Mouse (Mus musculus) forebrain, embryonic 13.5 days (tissue): Measurements from ENCODE around the gene Mindy1. TPM values are rescaled to one million over a fixed set of nuclear protein-coding genes. Genes with fewer than 3 reads are reported as not detected.

Experiments
- ATAC-seq: fragments of 200-750 bp; cut with Nextera tagmentation; 2 replicates; pipeline ENCODE4 v1.8.0; 2017
- H3K27ac ChIP-seq: fragments of 300-500 bp; sonication (generic); 2 replicates; pipeline ENCODE4 v1.5.1; 2015; ENCODE audit warnings: inconsistent platforms, mild to moderate bottlenecking, moderate library complexity
- H3K27me3 ChIP-seq: fragments of 300-500 bp; sonication (generic); 2 replicates; pipeline ENCODE4 v1.6.1; 2015; ENCODE audit warnings: mild to moderate bottlenecking, inconsistent platforms
- H3K36me3 ChIP-seq: fragments of 300-500 bp; sonication (generic); 2 replicates; pipeline ENCODE4 v1.6.1; 2015; ENCODE audit warnings: mild to moderate bottlenecking, inconsistent platforms; ENCODE audit not compliant: poor library complexity, severe bottlenecking
- H3K4me1 ChIP-seq: fragments of 300-500 bp; sonication (generic); 2 replicates; pipeline ENCODE4 v1.6.1; 2015; ENCODE audit warnings: inconsistent platforms
- H3K4me2 ChIP-seq: fragments of 300-500 bp; sonication (generic); 2 replicates; pipeline ENCODE4 v1.6.1; 2015; ENCODE audit warnings: inconsistent platforms, mild to moderate bottlenecking, moderate library complexity
- H3K4me3 ChIP-seq: fragments of 300-500 bp; sonication (generic); 2 replicates; pipeline ENCODE4 v1.5.1; 2015; ENCODE audit warnings: mild to moderate bottlenecking, inconsistent platforms
- H3K9ac ChIP-seq: fragments of 300-500 bp; sonication (generic); 2 replicates; pipeline ENCODE4 v1.6.1; 2015; ENCODE audit warnings: mild to moderate bottlenecking, inconsistent platforms
- H3K9me3 ChIP-seq: fragments of 300-500 bp; sonication (generic); replicated peaks from 2 replicates; pipeline ENCODE4 v1.6.1; 2016; ENCODE audit warnings: inconsistent platforms
- WGBS: fragments of 180-500 bp; shearing (Covaris S2); methylation state at CpG from one replicate; pipeline ENCODE4 v1.1.7; 2015; 5-methylcytosine and 5-hydroxymethylcytosine counted together
- polyA plus RNA-seq: library from polyadenylated mRNA; unstranded; fragments of >200 nt; fragmentation: Nextera tagmentation; extraction: Ambion mirVana; gene quantifications from 2 replicates; pipeline ENCODE4 v1.2.1, GENCODE M21; 2015

The Mindy1 gene
- polyA plus RNA-seq, 1 experiment from 2014 or later, result 39.6 TPM

DNA sequence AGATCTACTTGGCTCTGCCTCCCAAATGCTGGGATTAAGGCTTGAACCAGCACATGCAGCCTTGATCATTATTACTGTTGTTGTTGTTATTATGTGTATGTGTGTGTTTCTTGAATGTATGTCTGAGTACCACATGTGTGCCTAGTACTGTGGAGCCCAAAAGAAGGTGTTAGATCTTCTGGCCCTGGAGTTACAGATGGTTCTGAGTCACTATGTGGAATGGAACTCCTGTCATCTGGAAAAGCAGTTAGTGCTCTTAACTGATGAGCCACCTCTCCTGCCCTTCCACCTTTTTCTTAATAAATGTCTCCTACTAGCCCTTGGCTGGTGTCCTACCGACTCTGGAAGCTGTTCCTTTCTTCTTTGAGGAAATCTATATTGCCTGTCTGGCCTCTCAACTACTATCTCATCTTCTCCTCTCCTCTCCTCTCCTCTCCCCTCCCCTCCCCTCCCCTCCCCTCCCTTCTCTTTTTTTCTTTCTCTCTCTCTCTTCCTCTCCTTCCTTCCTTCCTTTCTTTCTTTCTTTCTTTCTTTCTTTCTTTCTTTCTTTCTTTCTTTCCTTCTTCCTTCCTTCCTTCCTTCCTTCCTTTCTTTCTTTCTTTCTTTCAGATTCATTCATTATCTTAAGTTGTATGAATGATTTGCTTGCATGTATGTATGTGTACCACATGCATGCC, 33.3 kb upstream of the Mindy1 start:
- no peak overlapping the region for H3K4me3 ChIP-seq
- WGBS, result 86% methylated on average over 1 of the region's 1 CpGs
- H3K36me3 ChIP-seq, result peaks cover 12% of the 10 kb centered on the region
- H3K4me2 ChIP-seq, result no peak overlapping the region
- no peak for ATAC-seq
- H3K9ac ChIP-seq, result no peak overlapping the region
- no peaks in the 10 kb centered on the region for H3K27me3 ChIP-seq
- no peaks in the 10 kb centered on the region for H3K4me1 ChIP-seq
- no peak overlapping the region for H3K27ac ChIP-seq
- H3K9me3 ChIP-seq, result no peaks in the 10 kb centered on the region

DNA sequence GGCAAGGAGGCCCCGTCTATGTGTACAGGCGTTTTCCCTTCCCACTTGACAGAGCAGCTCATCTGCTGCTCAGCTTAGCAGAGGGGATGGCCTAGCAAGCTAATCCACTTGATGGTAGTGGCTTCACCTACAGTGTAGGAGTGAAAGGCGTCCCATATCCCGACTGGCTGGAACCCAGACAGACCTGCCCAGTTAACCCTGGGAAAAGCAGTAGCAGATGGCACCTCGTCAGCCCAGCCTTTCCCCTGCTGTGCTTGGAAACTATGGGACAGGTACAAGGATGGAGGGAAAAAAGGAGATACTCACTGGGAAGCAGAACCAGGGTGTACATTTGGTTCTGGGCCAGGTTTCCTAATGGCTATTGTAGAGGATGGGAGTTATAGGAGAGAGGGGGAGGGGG, 30.8 kb upstream of the Mindy1 start:
- Histone ChIP-seq H3K4me1 (no peaks in the 10 kb centered on the region), H3K27ac (no peak overlapping the region), H3K4me3 (no peak overlapping the region), H3K9me3 (no peaks in the 10 kb centered on the region), H3K36me3 (peaks cover 29% of the 10 kb centered on the region), H3K27me3 (no peaks in the 10 kb centered on the region), H3K4me2 (no peak overlapping the region), H3K9ac (no peak overlapping the region)
- WGBS, result 86% methylated on average over 5 of the region's 5 CpGs
- ATAC-seq, result no peak

DNA sequence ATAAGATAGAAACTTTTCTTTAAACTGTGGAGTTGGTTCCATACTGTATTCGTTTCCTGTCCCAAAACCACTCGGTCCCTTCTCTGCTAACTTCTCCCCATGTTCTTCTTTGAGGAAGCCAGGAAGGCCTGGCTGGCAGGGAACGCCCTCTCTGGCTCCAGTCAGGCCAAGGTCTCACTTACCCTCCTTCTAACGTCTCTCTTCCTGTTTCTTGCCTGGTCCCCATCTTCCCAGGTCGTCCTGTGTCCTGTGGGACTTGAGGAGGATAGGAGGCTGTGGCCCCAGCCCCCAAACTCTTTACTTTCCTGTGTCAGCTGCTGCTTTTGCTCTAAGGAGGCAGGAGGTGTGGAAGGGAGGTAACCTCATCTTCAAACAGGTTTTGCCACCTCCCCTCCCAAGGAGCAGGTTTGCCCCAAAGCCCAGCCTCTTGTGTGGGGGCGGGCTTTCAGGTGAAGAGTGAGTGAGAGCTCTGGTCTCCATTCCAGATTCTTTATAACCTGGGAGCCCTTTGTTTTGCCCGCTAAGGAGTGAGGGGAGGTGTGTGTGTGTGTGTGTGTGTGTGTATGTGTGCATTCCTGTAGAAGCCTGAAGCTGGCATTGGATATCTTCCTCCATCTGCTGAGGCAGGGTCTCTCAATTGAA, 30.2 kb upstream of the Mindy1 start, which contains the start of gene Bnipl:
Bnipl (minus strand) TSS at position 411 of the 642 bp plus-strand sequence.
- Histone ChIP-seq H3K9me3 (no peaks in the 10 kb centered on the region), H3K27me3 (no peaks in the 10 kb centered on the region), H3K9ac (no peak within 1 kb of the TSS; the same call in 1 of the 2 replicates), H3K36me3 (peaks cover 31% of the 10 kb centered on the region), H3K4me1 (no peaks in the 10 kb centered on the region), H3K4me3 (no peak within 1 kb of the TSS), H3K27ac (no peak within 1 kb of the TSS), H3K4me2 (no peak within 1 kb of the TSS)
- ATAC-seq, result no peak
- WGBS, result 66% methylated on average over 7 of the region's 7 CpGs

DNA sequence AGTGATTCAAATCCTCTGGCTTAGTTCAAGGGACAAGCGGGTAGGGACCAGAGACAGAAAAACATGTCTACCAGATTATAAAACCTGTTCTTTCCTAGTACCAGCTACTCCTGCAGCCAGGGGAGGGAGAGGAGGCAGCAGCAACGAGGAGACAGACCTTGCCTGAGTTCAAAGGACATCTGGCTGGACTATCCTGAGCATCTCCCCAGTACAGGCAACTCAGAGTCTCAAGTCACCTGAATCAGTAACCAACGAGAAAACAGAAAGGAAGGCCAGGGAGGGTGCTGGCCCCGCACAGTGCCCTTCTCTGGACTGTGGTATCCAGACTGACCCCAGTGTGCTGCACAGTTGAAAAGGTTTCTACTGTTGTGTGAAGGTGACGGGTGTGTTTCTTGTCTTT, 24.2 kb upstream of the Mindy1 start:
- no peak overlapping the region for H3K4me3 ChIP-seq
- H3K27me3 ChIP-seq, result no peaks in the 10 kb centered on the region
- no peak overlapping the region for H3K27ac ChIP-seq
- H3K9me3 ChIP-seq, result no peaks in the 10 kb centered on the region
- H3K9ac ChIP-seq, result no peak overlapping the region
- 86% methylated on average over 5 of the region's 5 CpGs for WGBS
- no peak overlapping the region for H3K4me2 ChIP-seq
- no peaks in the 10 kb centered on the region for H3K4me1 ChIP-seq
- ATAC-seq, result no peak
- H3K36me3 ChIP-seq, result peaks cover 89% of the 10 kb centered on the region

DNA sequence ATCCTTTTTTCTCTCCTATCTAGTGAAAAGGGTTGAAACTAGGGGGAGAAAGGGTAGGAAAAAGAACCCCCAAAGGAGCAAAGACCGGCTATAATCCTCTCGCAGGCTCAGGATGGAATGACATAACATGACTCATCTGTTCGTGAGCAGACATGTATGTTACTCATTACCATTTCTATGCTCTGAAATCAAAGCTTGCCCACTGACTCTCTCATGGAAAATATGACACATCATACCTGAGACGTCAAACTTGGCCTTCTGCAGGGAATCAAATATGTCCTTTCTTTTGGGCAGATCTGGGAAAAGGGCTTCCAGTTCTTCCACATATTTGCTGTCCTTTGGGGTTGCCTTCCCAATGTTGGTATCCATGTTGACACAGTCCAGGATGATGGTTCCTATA, 19.2 kb upstream of the Mindy1 start:
- Histone ChIP-seq H3K4me1 (no peaks in the 10 kb centered on the region), H3K4me2 (no peak overlapping the region), H3K4me3 (no peak overlapping the region), H3K27me3 (no peaks in the 10 kb centered on the region), H3K36me3 (peaks cover 84% of the 10 kb centered on the region), H3K27ac (no peak overlapping the region), H3K9ac (no peak overlapping the region), H3K9me3 (no peaks in the 10 kb centered on the region)
- whole genome bisulfite sequencing, result 94% methylated on average over 4 of the region's 4 CpGs
- no peak for ATAC-seq

DNA sequence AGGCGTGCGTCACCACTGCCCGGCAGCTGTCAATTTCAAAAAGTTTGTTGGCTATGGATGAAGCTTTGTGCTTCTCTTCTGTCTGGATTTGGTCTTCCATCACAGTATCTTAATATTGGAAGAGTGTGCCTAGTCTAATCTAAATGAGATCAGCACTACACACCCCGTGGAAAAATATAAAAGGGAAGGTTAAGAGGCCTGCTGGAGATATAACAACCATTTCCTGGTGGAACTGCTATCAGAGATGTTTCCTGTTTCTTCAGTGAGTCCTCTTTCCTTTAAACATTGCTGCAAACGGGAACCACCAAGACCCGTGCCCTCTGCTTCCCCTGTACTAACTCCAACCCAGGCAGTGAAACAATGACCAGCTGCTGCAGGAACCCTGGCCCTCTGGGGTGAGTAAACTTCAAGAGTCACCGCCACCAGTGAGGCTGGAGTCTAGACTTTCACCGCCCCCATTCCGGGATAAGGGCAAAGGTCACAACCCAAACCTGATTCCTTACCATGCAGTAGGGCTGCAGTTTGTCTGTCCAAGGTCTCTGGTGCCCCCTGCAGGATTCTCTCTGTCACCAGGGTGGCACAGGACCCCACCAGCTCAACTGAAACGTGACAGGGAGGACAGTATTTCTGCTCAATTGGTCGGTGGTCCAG, 17.9 kb upstream of the Mindy1 start:
- 55% methylated on average over 11 of the region's 11 CpGs for WGBS
- peaks cover 84% of the 10 kb centered on the region for H3K36me3 ChIP-seq
- no peak overlapping the region for H3K27ac ChIP-seq
- no peak for ATAC-seq
- no peaks in the 10 kb centered on the region for H3K9me3 ChIP-seq
- no peaks in the 10 kb centered on the region for H3K27me3 ChIP-seq
- H3K4me3 ChIP-seq, result no peak overlapping the region
- H3K4me2 ChIP-seq, result no peak overlapping the region
- H3K4me1 ChIP-seq, result no peaks in the 10 kb centered on the region
- H3K9ac ChIP-seq, result no peak overlapping the region

DNA sequence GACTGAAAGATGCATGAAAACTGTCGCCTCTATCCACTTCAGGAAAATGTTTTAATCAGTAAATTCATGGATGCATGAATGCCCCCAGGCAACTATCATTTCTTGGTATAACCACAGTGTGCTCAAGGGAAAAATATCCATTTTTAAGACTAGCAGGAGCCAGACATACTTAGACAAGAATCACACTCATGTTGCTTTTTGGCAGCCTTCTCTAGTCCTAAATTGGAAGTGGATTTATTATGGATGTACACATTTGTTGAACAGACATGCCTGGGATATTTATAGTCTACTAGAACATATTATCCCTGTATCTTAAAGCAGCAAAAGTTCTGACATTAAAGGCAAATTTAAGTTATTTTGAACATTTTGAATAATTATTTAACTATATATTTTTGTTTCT, 16.4 kb upstream of the Mindy1 start:
- no peak overlapping the region for H3K9ac ChIP-seq
- no peaks in the 10 kb centered on the region for H3K4me1 ChIP-seq
- H3K27ac ChIP-seq, result no peak overlapping the region
- H3K27me3 ChIP-seq, result no peaks in the 10 kb centered on the region
- ATAC-seq, result no peak
- no peak overlapping the region for H3K4me2 ChIP-seq
- WGBS, result 82% methylated on average over 1 of the region's 1 CpGs
- H3K9me3 ChIP-seq, result no peaks in the 10 kb centered on the region
- H3K36me3 ChIP-seq, result peaks cover 78% of the 10 kb centered on the region
- no peak overlapping the region for H3K4me3 ChIP-seq

DNA sequence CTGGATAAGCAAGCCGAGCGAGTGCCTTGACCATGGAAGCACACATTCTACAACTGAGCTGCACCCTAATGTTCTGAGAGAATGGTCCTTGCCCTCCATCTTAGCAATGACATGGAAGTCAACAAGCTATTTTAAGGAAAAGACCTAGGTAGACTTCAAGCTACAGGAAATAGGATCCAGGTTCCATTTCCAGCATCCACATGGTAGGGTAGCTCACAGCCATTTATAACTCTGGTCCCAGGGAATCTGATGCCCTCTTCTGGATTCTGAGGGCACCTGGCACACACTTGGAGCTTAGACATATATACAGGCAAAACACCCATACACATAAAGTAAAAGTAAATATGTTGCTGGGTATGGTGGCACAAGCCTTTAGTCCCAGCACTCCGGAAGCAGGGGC, 15.1 kb upstream of the Mindy1 start:
- Histone ChIP-seq H3K4me2 (no peak overlapping the region), H3K36me3 (peaks cover 71% of the 10 kb centered on the region)

DNA sequence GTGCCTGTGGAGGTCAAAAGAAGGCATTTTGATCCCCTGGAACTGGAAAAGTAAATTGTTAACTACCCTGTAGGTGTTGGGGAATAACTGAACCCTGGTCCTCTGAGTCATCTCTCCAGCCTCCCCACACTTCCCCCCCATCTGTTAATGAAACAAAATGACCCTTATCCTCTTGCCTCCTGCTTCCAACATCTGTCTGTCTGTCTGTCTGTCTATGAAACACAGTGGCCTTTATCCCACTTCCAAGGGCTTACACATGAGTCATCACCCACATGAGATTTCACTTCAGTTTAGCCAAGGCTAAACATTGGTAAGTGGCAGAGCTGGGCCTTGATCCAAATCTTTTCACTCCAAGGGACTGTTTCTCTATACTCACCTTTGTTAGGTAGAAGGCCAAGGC, 13.3 kb upstream of the Mindy1 start:
- no peaks in the 10 kb centered on the region for H3K9me3 ChIP-seq
- no peak for ATAC-seq
- H3K27me3 ChIP-seq, result no peaks in the 10 kb centered on the region
- H3K36me3 ChIP-seq, result peaks cover 54% of the 10 kb centered on the region
- H3K4me3 ChIP-seq, result no peak overlapping the region
- H3K4me1 ChIP-seq, result no peaks in the 10 kb centered on the region
- H3K9ac ChIP-seq, result no peak overlapping the region
- no peak overlapping the region for H3K27ac ChIP-seq
- H3K4me2 ChIP-seq, result no peak overlapping the region

More for the DNA sequence above, 15.1 kb upstream of the Mindy1 start:
- WGBS, result 96% methylated on average over 3 of the region's 3 CpGs
- no peaks in the 10 kb centered on the region for H3K27me3 ChIP-seq
- no peak overlapping the region for H3K4me3 ChIP-seq
- H3K9ac ChIP-seq, result no peak overlapping the region
- H3K9me3 ChIP-seq, result no peaks in the 10 kb centered on the region
- no peaks in the 10 kb centered on the region for H3K4me1 ChIP-seq
- H3K27ac ChIP-seq, result no peak overlapping the region
- no peak for ATAC-seq

DNA sequence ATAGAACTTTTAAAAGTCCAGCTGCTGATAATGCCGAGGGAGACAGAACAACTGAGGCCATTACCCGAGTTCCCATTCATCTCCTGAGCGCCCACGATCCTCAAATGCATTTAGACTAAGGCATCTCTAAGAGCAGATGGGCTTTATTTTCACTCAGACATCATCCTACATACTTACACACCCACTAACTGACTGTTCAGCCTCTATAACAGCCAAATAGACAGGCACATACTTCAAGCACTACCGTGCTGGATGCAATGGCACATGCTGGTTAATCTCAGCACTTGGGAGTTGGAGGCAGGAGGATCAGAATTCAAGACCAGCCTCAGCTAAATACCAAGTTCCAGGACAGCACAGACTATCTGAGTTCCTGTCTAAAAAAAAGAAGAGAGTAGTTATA, 11.4 kb upstream of the Mindy1 start:
- peaks cover 46% of the 10 kb centered on the region for H3K36me3 ChIP-seq
- H3K4me2 ChIP-seq, result no peak overlapping the region
- no peaks in the 10 kb centered on the region for H3K27me3 ChIP-seq
- no peak overlapping the region for H3K27ac ChIP-seq
- H3K4me3 ChIP-seq, result no peak overlapping the region
- WGBS, result 86% methylated on average over 5 of the region's 5 CpGs
- no peak overlapping the region for H3K9ac ChIP-seq
- H3K9me3 ChIP-seq, result no peaks in the 10 kb centered on the region
- H3K4me1 ChIP-seq, result no peaks in the 10 kb centered on the region
- ATAC-seq, result no peak

DNA sequence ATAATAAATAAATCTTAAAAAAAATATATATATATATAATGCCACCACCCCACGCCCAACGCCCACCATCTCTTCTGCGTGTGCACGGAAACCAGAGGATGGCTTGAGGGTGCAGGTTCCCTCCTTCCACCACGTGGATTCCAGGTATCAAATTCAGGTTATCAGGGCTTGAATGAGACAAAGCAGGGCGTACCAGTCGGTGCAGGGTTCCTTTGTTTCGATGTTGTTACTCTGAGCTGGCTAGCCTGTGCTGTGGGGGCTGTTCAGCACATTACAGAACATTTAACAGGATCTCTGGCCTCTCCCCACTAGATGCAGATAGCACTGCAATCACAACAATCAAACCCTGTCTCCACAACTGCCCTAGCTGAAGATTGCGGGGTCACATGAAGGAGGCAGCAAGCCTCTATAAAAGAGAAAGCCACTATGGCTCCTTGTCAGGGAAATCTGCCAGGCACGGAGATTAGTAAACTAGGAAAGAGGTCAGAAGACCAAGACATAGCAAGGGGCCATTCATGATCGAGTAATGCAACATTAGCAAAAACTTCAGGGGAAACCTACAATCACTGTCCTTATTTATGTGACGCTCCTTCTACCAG, 10.3 kb upstream of the Mindy1 start:
- ATAC-seq, result no peak
- Histone ChIP-seq H3K36me3 (peaks cover 42% of the 10 kb centered on the region), H3K9ac (no peak overlapping the region), H3K27me3 (no peaks in the 10 kb centered on the region), H3K4me2 (no peak overlapping the region), H3K27ac (no peak overlapping the region), H3K9me3 (no peaks in the 10 kb centered on the region), H3K4me3 (no peak overlapping the region), H3K4me1 (no peaks in the 10 kb centered on the region)
- WGBS, result 82% methylated on average over 12 of the region's 12 CpGs

DNA sequence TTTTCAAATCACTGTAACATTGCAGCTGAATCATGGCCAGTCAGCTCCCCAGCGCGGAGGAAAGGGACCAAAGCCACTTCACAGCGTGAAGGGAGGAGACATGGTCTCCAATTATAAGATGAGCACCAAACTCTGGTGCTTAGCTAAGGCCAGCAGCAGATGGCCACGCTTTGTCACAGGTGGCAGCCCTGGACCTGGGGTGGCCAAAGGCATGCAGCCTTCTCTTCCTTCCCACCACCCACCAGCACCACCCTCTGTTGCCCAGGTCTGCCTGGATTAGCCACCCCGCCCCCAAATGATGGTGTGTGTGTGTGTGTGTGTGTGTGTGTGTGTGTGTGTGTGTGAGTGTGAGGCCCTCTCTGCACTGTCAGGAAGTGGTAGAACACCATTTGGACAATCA, 7.7 kb upstream of the Mindy1 start:
- Histone ChIP-seq H3K9me3 (no peaks in the 10 kb centered on the region), H3K27me3 (no peaks in the 10 kb centered on the region), H3K9ac (no peak overlapping the region), H3K4me1 (no peaks in the 10 kb centered on the region), H3K4me2 (no peak overlapping the region), H3K36me3 (peaks cover 24% of the 10 kb centered on the region), H3K27ac (no peak overlapping the region), H3K4me3 (no peak overlapping the region)
- WGBS, result 94% methylated on average over 5 of the region's 5 CpGs
- no peak for ATAC-seq
